Mouse (Mus musculus) MEL (cell line): ENCODE measurements at regions not wholly inside any gene's neighbourhood (a gene's known extent, or its start where the extent isn't known, plus 50 kb on each side); places are given as distances from the start of the nearest gene placed in this dataset.

Experiments used
- DNase-seq: peaks from one replicate; pipeline ENCODE4 v3.0.0; 2011; ENCODE audit warnings: low read depth, low spot score
- H3K27ac ChIP-seq: 2 replicates; pipeline ENCODE4 v1.5.1; 2012; ENCODE audit warnings: low read depth, mild to moderate bottlenecking, control low read depth, low read length, moderate library complexity; ENCODE audit not compliant: control insufficient read depth
- H3K27me3 ChIP-seq, 2 experiments: fragments of 150-350 bp in 1 of 2; sonication (generic) in 1 of 2; 2 replicates each; pipeline ENCODE4 v1.6.1; 2012; ENCODE audit warnings: low read length in 2 of 2, mild to moderate bottlenecking in 2 of 2, improper control_type of control experiment in 1 of 2, moderate library complexity in 1 of 2; ENCODE audit not compliant: insufficient read depth in 2 of 2, control insufficient read depth in 1 of 2
- H3K36me3 ChIP-seq, 2 experiments: 2 replicates each; pipeline ENCODE4 v1.6.1; 2012 to 2014; ENCODE audit warnings: low read length in 2 of 2, improper control_type of control experiment in 1 of 2, inconsistent platforms in 1 of 2, mild to moderate bottlenecking in 1 of 2; ENCODE audit not compliant: insufficient read depth in 2 of 2, control insufficient read depth in 1 of 2
- H3K4me1 ChIP-seq, 2 experiments: fragments of 150-350 bp in 1 of 2; sonication (generic) in 1 of 2; 2 replicates each; pipeline ENCODE4 v1.6.1; 2012; ENCODE audit warnings: low read length in 2 of 2, improper control_type of control experiment in 1 of 2, mild to moderate bottlenecking in 1 of 2; ENCODE audit not compliant: insufficient read depth in 2 of 2, control insufficient read depth in 1 of 2
- H3K4me3 ChIP-seq, 2 experiments: fragments of 150-350 bp in 1 of 2; sonication (generic) in 1 of 2; 2 replicates each; pipeline ENCODE4 v1.5.1; 2012; ENCODE audit warnings: low read depth in 2 of 2, low read length in 2 of 2, mild to moderate bottlenecking in 2 of 2, moderate library complexity in 2 of 2, control low read depth in 1 of 2, improper control_type of control experiment in 1 of 2; ENCODE audit not compliant: control insufficient read depth in 1 of 2, insufficient read depth in 1 of 2
- H3K79me2 ChIP-seq: 2 replicates; pipeline ENCODE4 v1.6.1; 2012; ENCODE audit warnings: mild to moderate bottlenecking, low read length, moderate library complexity; ENCODE audit not compliant: control insufficient read depth, poor library complexity, insufficient read depth
- H3K9ac ChIP-seq: 2 replicates; pipeline ENCODE4 v1.6.1; 2012; ENCODE audit warnings: low read depth, mild to moderate bottlenecking, control low read depth, low read length, moderate library complexity; ENCODE audit not compliant: control insufficient read depth, poor library complexity, severe bottlenecking
- H3K9me3 ChIP-seq: fragments of 150-350 bp; sonication (generic); replicated peaks from 2 replicates; pipeline ENCODE4 v1.6.1; 2012; ENCODE audit warnings: mild to moderate bottlenecking, low read length, improper control_type of control experiment, moderate library complexity; ENCODE audit not compliant: insufficient read depth
- BHLHE40 ChIP-seq: IDR thresholded peaks from 2 replicates; pipeline ENCODE4 v1.6.1; 2012; ENCODE audit warnings: low read depth, mild to moderate bottlenecking, inconsistent platforms, low read length, improper control_type of control experiment, borderline replicate concordance
- CHD1 ChIP-seq: IDR thresholded peaks from 2 replicates; pipeline ENCODE4 v1.6.1; 2012; ENCODE audit warnings: low read depth, mild to moderate bottlenecking, inconsistent platforms, low read length, improper control_type of control experiment
- CHD2 ChIP-seq: IDR thresholded peaks from 2 replicates; pipeline ENCODE4 v1.6.1; 2011; ENCODE audit warnings: low read length, improper control_type of control experiment
- ELF1 ChIP-seq: IDR thresholded peaks from 2 replicates; pipeline ENCODE4 v1.6.1; 2014; ENCODE audit warnings: low read depth, mild to moderate bottlenecking, inconsistent platforms, low read length, improper control_type of control experiment, moderate library complexity
- EP300 ChIP-seq, 2 experiments: IDR thresholded peaks; 2 replicates each; pipeline ENCODE4 v1.6.1; 2011; ENCODE audit warnings: improper control_type of control experiment in 2 of 2, low read length in 2 of 2, low read depth in 1 of 2, mild to moderate bottlenecking in 1 of 2
- ETS1 ChIP-seq: IDR thresholded peaks from 2 replicates; pipeline ENCODE4 v1.6.1; 2012; ENCODE audit warnings: low read depth, mild to moderate bottlenecking, inconsistent platforms, low read length, improper control_type of control experiment, moderate library complexity
- GABPA ChIP-seq: IDR thresholded peaks from 2 replicates; pipeline ENCODE4 v1.6.1; 2012; ENCODE audit warnings: low read depth, mild to moderate bottlenecking, inconsistent platforms, low read length, improper control_type of control experiment, moderate library complexity
- JUND ChIP-seq: IDR thresholded peaks from 2 replicates; pipeline ENCODE4 v1.6.1; 2011; ENCODE audit warnings: low read depth, mild to moderate bottlenecking, improper control_type of control experiment, low read length
- KAT2A ChIP-seq: conservative IDR thresholded peaks from 2 replicates; pipeline ENCODE4 v1.6.1; 2012; ENCODE audit warnings: low read depth, low read length, improper control_type of control experiment, inconsistent platforms
- MYB ChIP-seq: IDR thresholded peaks from 2 replicates; pipeline ENCODE4 v1.6.1; 2011; ENCODE audit warnings: mild to moderate bottlenecking, low read depth, low read length, improper control_type of control experiment
- MYC ChIP-seq: IDR thresholded peaks from 2 replicates; pipeline ENCODE4 v1.6.1; 2011; ENCODE audit warnings: low read depth, mild to moderate bottlenecking, low read length, improper control_type of control experiment, moderate library complexity
- NRF1 ChIP-seq: IDR thresholded peaks from 2 replicates; pipeline ENCODE4 v1.6.1; 2014; ENCODE audit warnings: low read depth, mild to moderate bottlenecking, inconsistent platforms, low read length, improper control_type of control experiment, moderate library complexity; ENCODE audit not compliant: poor library complexity, insufficient read depth, severe bottlenecking
- POLR2A ChIP-seq, 2 experiments: IDR thresholded peaks; 2 replicates each; pipeline ENCODE4 v1.6.1; 2011 to 2012; ENCODE audit warnings: low read length in 2 of 2, mild to moderate bottlenecking in 2 of 2, control low read depth in 1 of 2, improper control_type of control experiment in 1 of 2, low read depth in 1 of 2, moderate library complexity in 1 of 2; ENCODE audit not compliant: control insufficient read depth in 1 of 2, insufficient read depth in 1 of 2, poor library complexity in 1 of 2
- RAD21 ChIP-seq: IDR thresholded peaks from 2 replicates; pipeline ENCODE4 v1.6.1; 2011; ENCODE audit warnings: mild to moderate bottlenecking, low read depth, low read length, improper control_type of control experiment
- SMC3 ChIP-seq: IDR thresholded peaks from 2 replicates; pipeline ENCODE4 v1.6.1; 2011; ENCODE audit warnings: low read depth, low read length, improper control_type of control experiment
- TAL1 ChIP-seq: IDR thresholded peaks from 2 replicates; pipeline ENCODE4 v1.6.1; 2012; ENCODE audit warnings: mild to moderate bottlenecking, inconsistent platforms, low read length, moderate library complexity, mixed read lengths
- TBP ChIP-seq: IDR thresholded peaks from 2 replicates; pipeline ENCODE4 v1.8.0; 2011; ENCODE audit warnings: low read depth, low read length, improper control_type of control experiment
- TCF12 ChIP-seq: IDR thresholded peaks from 2 replicates; pipeline ENCODE4 v1.6.1; 2014; ENCODE audit warnings: low read depth, mild to moderate bottlenecking, inconsistent platforms, low read length, improper control_type of control experiment, moderate library complexity
- USF1 ChIP-seq: IDR thresholded peaks from 2 replicates; pipeline ENCODE4 v1.6.1; 2014; ENCODE audit warnings: low read depth, mild to moderate bottlenecking, inconsistent platforms, low read length, improper control_type of control experiment, moderate library complexity
- USF2 ChIP-seq, 2 experiments: IDR thresholded peaks; 2 replicates each; pipeline ENCODE4 v1.6.1; 2011 to 2012; ENCODE audit warnings: improper control_type of control experiment in 2 of 2, low read length in 2 of 2, borderline replicate concordance in 1 of 2, inconsistent platforms in 1 of 2, low read depth in 1 of 2, mild to moderate bottlenecking in 1 of 2; ENCODE audit not compliant: insufficient read depth in 1 of 2
- ZKSCAN1 ChIP-seq: IDR thresholded peaks from 2 replicates; pipeline ENCODE4 v1.6.1; 2012; ENCODE audit warnings: low read depth, mild to moderate bottlenecking, inconsistent platforms, low read length, improper control_type of control experiment, moderate library complexity
- ZMIZ1 ChIP-seq: IDR thresholded peaks from 2 replicates; pipeline ENCODE4 v1.6.1; 2012; ENCODE audit warnings: low read depth, mild to moderate bottlenecking, inconsistent platforms, low read length, improper control_type of control experiment, moderate library complexity

DNA sequence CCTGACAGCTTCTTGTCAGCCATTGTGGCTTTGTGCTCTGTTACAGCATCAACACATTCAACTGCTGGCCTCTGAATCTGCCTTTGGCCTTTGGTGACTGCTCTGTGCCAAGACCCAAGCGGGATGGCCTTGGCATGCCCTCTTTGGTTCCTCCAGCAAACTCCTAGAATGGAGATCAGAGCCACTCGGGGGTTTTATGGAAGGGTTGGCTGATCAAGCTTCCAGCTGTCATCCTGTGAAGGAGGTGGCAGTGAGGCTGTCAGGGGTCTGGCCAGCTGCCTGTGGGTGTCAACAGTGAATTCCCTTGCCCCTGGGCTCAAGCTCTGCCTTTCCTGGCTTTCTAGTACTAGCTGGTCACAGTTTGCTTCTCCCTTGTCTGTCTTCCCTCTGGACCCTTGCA, 195.6 kb downstream of the Bcl2l11 start:
- H3K79me2 ChIP-seq, result no peaks in the 10 kb centered on the region
- peaks cover 0 to 2% of the 10 kb centered on the region in 2 experiments; a peak in 2 of 4 replicates for H3K36me3 ChIP-seq
- H3K9ac ChIP-seq, result no peak overlapping the region
- no peaks in the 10 kb centered on the region for H3K27me3 ChIP-seq
- H3K4me3 ChIP-seq, result no peak overlapping the region
- peaks cover 0 to 13% of the 10 kb centered on the region in 2 experiments; a peak in 2 of 4 replicates for H3K4me1 ChIP-seq
- no peak overlapping the region for H3K27ac ChIP-seq
- DNase-seq, result no peak
- H3K9me3 ChIP-seq, result no peaks in the 10 kb centered on the region
- no peak for TF ChIP-seq NRF1
- no peak for TF ChIP-seq ZMIZ1
- TF ChIP-seq RAD21, result no peak
- TF ChIP-seq ETS1, result no peak
- TF ChIP-seq USF2 (IDR thresholded peaks at IDR 0.05; ENCODE audit: borderline replicate concordance in 1 of 2, insufficient read depth in 1 of 2, low read depth in 1 of 2, low read length in 2 of 2), result no peak
- no peak for TF ChIP-seq SMC3
- no peak for TF ChIP-seq CHD2
- TF ChIP-seq POLR2A (IDR thresholded peaks at IDR 0.05; ENCODE audit: control insufficient read depth in 1 of 2, insufficient read depth in 1 of 2, low read depth in 1 of 2, low read length in 2 of 2, poor library complexity in 1 of 2), result no peak

DNA sequence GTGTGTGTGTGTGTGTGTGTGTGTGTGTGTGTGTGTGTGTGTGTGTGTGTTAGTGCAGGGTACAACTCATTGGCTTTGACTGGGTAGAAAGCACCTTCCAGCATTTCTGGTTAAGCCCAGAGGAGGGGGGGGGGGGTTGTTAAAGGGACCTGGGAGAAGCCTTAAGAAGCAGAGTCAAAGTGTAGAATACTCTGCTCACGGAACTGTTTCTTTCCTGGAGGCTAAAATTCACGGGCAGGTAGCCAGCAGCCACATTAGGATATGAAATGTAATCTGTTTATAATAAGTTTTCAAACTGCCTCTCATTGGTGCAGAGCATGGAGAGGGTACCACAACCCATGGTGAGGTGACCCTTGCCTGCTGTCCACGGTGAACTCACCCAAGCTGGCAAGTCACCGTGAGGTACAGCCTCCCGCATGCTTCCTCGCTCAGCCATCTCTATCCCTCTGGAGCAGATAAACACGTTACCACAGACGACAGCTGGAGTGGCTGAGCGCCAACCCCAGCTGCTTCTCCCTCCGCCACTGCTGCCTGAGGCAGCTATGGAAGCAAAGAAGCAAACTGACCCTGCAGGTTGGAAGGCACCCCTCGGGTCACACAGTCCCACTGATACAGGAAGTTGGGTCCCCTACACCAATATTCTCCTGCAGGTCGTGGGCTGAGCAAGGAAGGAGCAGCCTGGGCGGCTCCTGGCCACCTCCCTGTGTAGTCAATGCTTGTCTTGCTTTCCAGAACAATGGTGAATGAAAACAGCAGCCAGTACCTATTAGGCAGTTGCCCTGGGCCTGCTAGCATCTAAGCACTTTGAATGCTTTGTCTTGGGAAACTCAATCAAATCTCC, 198.6 kb downstream of the Bcl2l11 start:
- H3K27me3 ChIP-seq, result no peaks in the 10 kb centered on the region
- peaks cover 0 to 6% of the 10 kb centered on the region in 2 experiments; a peak in 2 of 4 replicates for H3K4me1 ChIP-seq
- no peak overlapping the region for H3K4me3 ChIP-seq
- TF ChIP-seq ETS1 (peak; percentile 70), TCF12 (peak; percentile 35; the same call in 1 of the 2 replicates), TBP (no peak), JUND (no peak)
- peak; percentile 33 for DNase-seq
- H3K36me3 ChIP-seq, result no peaks in the 10 kb centered on the region; a peak in 1 of 4 replicates
- no peaks in the 10 kb centered on the region for H3K79me2 ChIP-seq
- no peak overlapping the region for H3K9ac ChIP-seq
- no peak overlapping the region for H3K27ac ChIP-seq
- no peaks in the 10 kb centered on the region for H3K9me3 ChIP-seq

DNA sequence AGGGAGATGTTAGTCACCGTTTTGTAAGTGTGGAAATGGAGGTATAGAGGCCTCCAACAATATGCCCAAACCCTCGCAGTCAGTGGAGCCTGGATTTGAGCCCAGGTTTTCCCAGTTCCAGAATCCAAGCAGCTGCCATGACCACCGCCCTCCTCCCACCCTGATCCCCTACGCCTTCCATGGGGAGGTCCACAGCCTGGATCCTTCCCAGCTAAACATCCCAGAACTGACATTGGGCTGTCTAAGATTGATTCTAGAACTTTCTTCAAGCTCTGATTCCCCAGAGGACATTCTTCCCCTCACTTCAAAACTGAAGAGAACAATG, 199.2 kb downstream of the Bcl2l11 start:
- no peak overlapping the region for H3K9ac ChIP-seq
- no peak for TF ChIP-seq USF1
- no peak for TF ChIP-seq CHD1
- TF ChIP-seq KAT2A, result no peak
- TF ChIP-seq ELF1, result no peak
- no peak for TF ChIP-seq POLR2A (IDR thresholded peaks at IDR 0.05; ENCODE audit: control insufficient read depth in 1 of 2, insufficient read depth in 1 of 2, low read depth in 1 of 2, low read length in 2 of 2, poor library complexity in 1 of 2)
- no peak for TF ChIP-seq NRF1
- no peak for TF ChIP-seq BHLHE40
- no peak for TF ChIP-seq MYB
- TF ChIP-seq TAL1, result no peak
- TF ChIP-seq JUND, result no peak
- TF ChIP-seq ETS1, result no peak
- TF ChIP-seq SMC3, result no peak
- no peak for TF ChIP-seq ZKSCAN1
- no peak for TF ChIP-seq EP300 (IDR thresholded peaks at IDR 0.05; ENCODE audit: low read depth in 1 of 2, low read length in 2 of 2)
- no peak for TF ChIP-seq GABPA
- no peak for TF ChIP-seq TBP
- no peak for TF ChIP-seq MYC

More for the DNA sequence above, 199.2 kb downstream of the Bcl2l11 start:
- Histone ChIP-seq H3K4me3 (no peak overlapping the region), H3K36me3 (no peaks in the 10 kb centered on the region; a peak in 1 of 4 replicates), H3K27ac (no peak overlapping the region), H3K27me3 (no peaks in the 10 kb centered on the region), H3K4me1 (peaks cover 0 to 6% of the 10 kb centered on the region in 2 experiments; a peak in 2 of 4 replicates), H3K9me3 (no peaks in the 10 kb centered on the region), H3K79me2 (no peaks in the 10 kb centered on the region)
- DNase-seq, result no peak
